Mouse (Mus musculus): Measurements from ENCODE around the gene Pnpla8. TPM values are rescaled to one million over a fixed set of nuclear protein-coding genes. Genes with fewer than 3 reads are reported as not detected.
"Not testable (repeated sequence)": the region's sequence is repeated elsewhere in the genome, so short reads cannot be mapped to it uniquely, and the experiment has no call there.

Gene Pnpla8
- polyA plus RNA-seq, 1 experiment from 2014 or later = 25.7 TPM

- Histone ChIP-seq H3K9me3 (replicated peaks) (no peaks in the 10 kb centered on the region), H3K27ac (no peak overlapping the region), H3K4me1 (no peaks in the 10 kb centered on the region), H3K4me2 (no peak overlapping the region), H3K36me3 (no peaks in the 10 kb centered on the region), H3K9ac (no peak overlapping the region), H3K27me3 (replicated peaks) (peaks cover 31% of the 10 kb centered on the region), H3K4me3 (no peak overlapping the region)
- no peak for ATAC-seq
- 27% methylated on average over 3 of the region's 3 CpGs for WGBS (ENCODE audit: insufficient replicate concordance)
Measured at GRCm38 (mm10) chr12:44224650-44225049, 3.5 kb downstream of the Pnpla8 start.

- Histone ChIP-seq H3K36me3 (no peaks in the 10 kb centered on the region), H3K9me3 (replicated peaks) (no peaks in the 10 kb centered on the region), H3K4me1 (no peaks in the 10 kb centered on the region), H3K27ac (no peak overlapping the region), H3K27me3 (replicated peaks) (no peaks in the 10 kb centered on the region), H3K4me2 (no peak overlapping the region), H3K9ac (no peak overlapping the region), H3K4me3 (no peak overlapping the region)
- ATAC-seq = no peak
- 62% methylated on average over 7 of the region's 7 CpGs for WGBS (ENCODE audit: insufficient replicate concordance)
Measured at GRCm38 (mm10) chr12:44241090-44241489, 19.9 kb downstream of the Pnpla8 start.

GRCm38 (mm10) chr12:44242407-44242806, 21.2 kb downstream of the Pnpla8 start:
- no peak overlapping the region for H3K4me3 ChIP-seq
- no peak overlapping the region for H3K27ac ChIP-seq
- no peak for ATAC-seq
- H3K9me3 ChIP-seq (replicated peaks) = no peaks in the 10 kb centered on the region
- H3K9ac ChIP-seq = no peak overlapping the region
- no peaks in the 10 kb centered on the region for H3K27me3 ChIP-seq (replicated peaks)
- 76% methylated on average over 4 of the region's 4 CpGs for WGBS (ENCODE audit: insufficient replicate concordance)
- H3K4me2 ChIP-seq = no peak overlapping the region
- H3K4me1 ChIP-seq = no peaks in the 10 kb centered on the region
- H3K36me3 ChIP-seq = no peaks in the 10 kb centered on the region

GRCm38 (mm10) chr12:44245739-44246138, 24.6 kb downstream of the Pnpla8 start:
- Histone ChIP-seq H3K4me1 (no peaks in the 10 kb centered on the region), H3K4me2 (no peak overlapping the region), H3K27me3 (replicated peaks) (no peaks in the 10 kb centered on the region), H3K36me3 (no peaks in the 10 kb centered on the region), H3K27ac (no peak overlapping the region), H3K9ac (no peak overlapping the region), H3K4me3 (no peak overlapping the region), H3K9me3 (replicated peaks) (no peaks in the 10 kb centered on the region)
- ATAC-seq = no peak
- WGBS (ENCODE audit: insufficient replicate concordance) = 72% methylated on average over 3 of the region's 3 CpGs

- H3K4me3 ChIP-seq = no peak overlapping the region
- H3K4me2 ChIP-seq = no peak overlapping the region
- no peaks in the 10 kb centered on the region for H3K9me3 ChIP-seq (replicated peaks)
- H3K4me1 ChIP-seq = no peaks in the 10 kb centered on the region
- no peak overlapping the region for H3K27ac ChIP-seq
- H3K27me3 ChIP-seq (replicated peaks) = no peaks in the 10 kb centered on the region
- H3K36me3 ChIP-seq = no peaks in the 10 kb centered on the region
- no peak for ATAC-seq
- no peak overlapping the region for H3K9ac ChIP-seq
- WGBS (ENCODE audit: insufficient replicate concordance) = 58% methylated on average over 9 of the region's 9 CpGs
Measured at GRCm38 (mm10) chr12:44248309-44248977, 27.3 kb downstream of the Pnpla8 start.

- Histone ChIP-seq H3K9ac (no peak overlapping the region), H3K4me3 (no peak overlapping the region)
Measured at GRCm38 (mm10) chr12:44262612-44263011, 41.4 kb downstream of the Pnpla8 start.

GRCm38 (mm10) chr12:44265651-44266050, 44.5 kb downstream of the Pnpla8 start:
- Histone ChIP-seq H3K9ac (no peak overlapping the region), H3K36me3 (no peaks in the 10 kb centered on the region), H3K27me3 (replicated peaks) (no peaks in the 10 kb centered on the region), H3K4me1 (peaks cover 12% of the 10 kb centered on the region), H3K27ac (no peak overlapping the region), H3K4me2 (no peak overlapping the region), H3K9me3 (replicated peaks) (no peaks in the 10 kb centered on the region), H3K4me3 (no peak overlapping the region)
- ATAC-seq = no peak
- 76% methylated on average over 3 of the region's 3 CpGs for WGBS (ENCODE audit: insufficient replicate concordance)

More at GRCm38 (mm10) chr12:44262612-44263011, 41.4 kb downstream of the Pnpla8 start:
- no peak for ATAC-seq
- H3K36me3 ChIP-seq = no peaks in the 10 kb centered on the region
- no peaks in the 10 kb centered on the region for H3K4me1 ChIP-seq
- H3K9me3 ChIP-seq (replicated peaks) = no peaks in the 10 kb centered on the region
- no peak overlapping the region for H3K27ac ChIP-seq
- H3K27me3 ChIP-seq (replicated peaks) = no peaks in the 10 kb centered on the region
- H3K4me2 ChIP-seq = no peak overlapping the region

- ATAC-seq = no peak
- 89% methylated on average over 2 of the region's 2 CpGs for WGBS (ENCODE audit: insufficient replicate concordance)
- Histone ChIP-seq H3K9me3 (replicated peaks) (no peaks in the 10 kb centered on the region), H3K27ac (no peak overlapping the region), H3K9ac (no peak overlapping the region), H3K36me3 (0 out of 2 replicates have a peak, but pooled peaks cover 3% of the 10 kb centered on the region), H3K4me1 (peaks cover 12% of the 10 kb centered on the region), H3K27me3 (replicated peaks) (no peaks in the 10 kb centered on the region), H3K4me3 (no peak overlapping the region), H3K4me2 (no peak overlapping the region)
Measured at GRCm38 (mm10) chr12:44267196-44267595, 46.0 kb downstream of the Pnpla8 start.

GRCm38 (mm10) chr12:44268728-44269302, 47.6 kb downstream of the Pnpla8 start:
- Histone ChIP-seq H3K27ac (peak overlapping the region; percentile 99), H3K36me3 (0 out of 2 replicates have a peak, but pooled peaks cover 3% of the 10 kb centered on the region), H3K4me1 (peaks cover 12% of the 10 kb centered on the region), H3K4me2 (peak overlapping the region; percentile 77), H3K9me3 (replicated peaks) (no peaks in the 10 kb centered on the region), H3K9ac (peak overlapping the region; percentile 95), H3K4me3 (peak overlapping the region; percentile 84), H3K27me3 (replicated peaks) (no peaks in the 10 kb centered on the region)
- ATAC-seq = peak; percentile 94
- under 1% methylated on average over 38 of the region's 38 CpGs for WGBS (ENCODE audit: insufficient replicate concordance)

- Histone ChIP-seq H3K4me3 (peak overlapping the region; percentile 84), H3K4me1 (peaks cover 16% of the 10 kb centered on the region), H3K4me2 (peak overlapping the region; percentile 77), H3K9ac (peak overlapping the region; percentile 95), H3K9me3 (replicated peaks) (no peaks in the 10 kb centered on the region), H3K27me3 (replicated peaks) (no peaks in the 10 kb centered on the region), H3K36me3 (0 out of 2 replicates have a peak, but pooled peaks cover 3% of the 10 kb centered on the region), H3K27ac (peak overlapping the region; percentile 99)
- under 1% methylated on average over 46 of the region's 46 CpGs for WGBS (ENCODE audit: insufficient replicate concordance)
- peak; percentile 84 for ATAC-seq
Measured at GRCm38 (mm10) chr12:44269311-44269831, 48.2 kb downstream of the Pnpla8 start.

GRCm38 (mm10) chr12:44274125-44274835, 53.1 kb downstream of the Pnpla8 start:
- ATAC-seq = no peak
- Histone ChIP-seq H3K9ac (no peak overlapping the region), H3K4me1 (peaks cover 10% of the 10 kb centered on the region; the same call in 1 of the 2 replicates), H3K4me2 (no peak overlapping the region), H3K27ac (no peak overlapping the region), H3K36me3 (peaks cover 3% of the 10 kb centered on the region; the same call in 1 of the 2 replicates), H3K27me3 (replicated peaks) (no peaks in the 10 kb centered on the region), H3K4me3 (no peak overlapping the region), H3K9me3 (replicated peaks) (no peaks in the 10 kb centered on the region)
- 84% methylated on average over 6 of the region's 6 CpGs for WGBS (ENCODE audit: insufficient replicate concordance)

GRCm38 (mm10) chr12:44280147-44280546, 59.0 kb downstream of the Pnpla8 start:
- 54% methylated on average over 2 of the region's 2 CpGs for WGBS (ENCODE audit: insufficient replicate concordance)
- H3K4me2 ChIP-seq; ATAC-seq; H3K27me3 ChIP-seq (replicated peaks); H3K36me3 ChIP-seq; H3K9me3 ChIP-seq (replicated peaks); H3K4me1 ChIP-seq; H3K27ac ChIP-seq; H3K9ac ChIP-seq; H3K4me3 ChIP-seq: not testable (repeated sequence)

All from liver, embryonic 12.5 days (tissue).